Mouse (Mus musculus) cerebellum, adult 2 months (tissue): Measurements from ENCODE around the gene Ccr1l1.

ENCODE experiments used
- CTCF ChIP-seq: fragments of 200-500 bp; IDR thresholded peaks from 2 replicates; pipeline ENCODE4 v1.5.1; 2011; ENCODE audit warnings: low read depth, mild to moderate bottlenecking, control low read depth, low read length, moderate library complexity, borderline replicate concordance; ENCODE audit not compliant: insufficient read depth
- POLR2A ChIP-seq: fragments of 200-500 bp; IDR thresholded peaks from 2 replicates; pipeline ENCODE4 v1.6.1; 2011; ENCODE audit warnings: low read length, control low read depth, borderline replicate concordance; ENCODE audit not compliant: insufficient read depth

GRCm38 (mm10) chr9:124019887-124020286 lies 41.7 kb upstream of the Ccr1l1 start:
- no peak for TF ChIP-seq CTCF
- no peak for TF ChIP-seq POLR2A
